Mouse (Mus musculus): ENCODE data around the gene Osbpl8. TPM values are rescaled to one million over a fixed set of nuclear protein-coding genes. Genes with fewer than 3 reads are reported as not detected.

The Osbpl8 gene
- polyA plus RNA-seq, 1 experiment from 2014 or later, result 10.5 TPM

DNA sequence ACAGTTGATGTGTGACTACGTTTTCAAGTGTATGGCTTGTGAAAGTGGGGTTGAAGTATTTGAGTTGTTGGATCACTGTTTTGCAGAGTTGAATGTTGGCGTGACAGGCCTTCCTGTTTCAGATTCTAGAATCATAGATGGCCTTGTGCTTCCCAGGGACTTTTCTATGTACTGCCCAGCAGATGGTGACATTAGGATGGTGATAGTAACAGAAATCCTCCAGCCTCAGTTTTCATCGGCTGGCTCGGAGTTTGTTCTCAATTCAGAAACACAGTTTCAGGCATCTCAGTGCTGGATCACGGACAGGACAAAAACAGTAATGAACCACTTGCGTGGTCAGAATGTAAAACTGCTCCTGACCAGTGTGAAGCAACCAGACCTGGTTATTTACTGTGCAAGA, 135.0 kb downstream of the Osbpl8 start:
- H3K9ac ChIP-seq, result no peak overlapping the region
- H3K4me2 ChIP-seq, result no peak overlapping the region
- no peak overlapping the region for H3K27ac ChIP-seq
- H3K4me3 ChIP-seq, result no peak overlapping the region
- H3K4me1 ChIP-seq, result peaks cover 10% of the 10 kb centered on the region; the same call in 1 of the 2 replicates
- no peaks in the 10 kb centered on the region for H3K27me3 ChIP-seq
- H3K36me3 ChIP-seq, result no peaks in the 10 kb centered on the region
- WGBS, result 64% methylated on average over 6 of the region's 6 CpGs
- ATAC-seq (ENCODE audit: borderline replicate concordance, extremely low read depth, low FRiP score, low TSS enrichment), result no peak
- no peaks in the 10 kb centered on the region for H3K9me3 ChIP-seq

DNA sequence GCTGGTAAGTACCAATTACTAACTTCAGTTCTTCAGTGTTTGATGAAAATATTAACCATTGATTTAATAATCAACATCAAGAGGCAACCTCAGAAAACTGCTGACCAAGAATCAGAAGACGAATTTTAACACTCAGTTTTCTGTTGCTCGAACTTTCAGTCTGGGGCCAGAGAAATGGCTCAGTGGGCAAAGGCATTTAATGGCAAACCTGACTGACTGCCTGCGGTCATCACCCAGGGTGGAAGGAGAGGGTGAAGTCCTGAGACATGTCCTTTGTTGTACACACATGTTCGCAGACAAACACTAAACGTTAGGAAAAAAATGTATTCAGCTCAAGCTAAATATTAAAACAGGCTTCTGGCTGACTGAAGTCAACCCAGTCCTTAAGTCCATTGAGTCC, 136.5 kb downstream of the Osbpl8 start:
- Histone ChIP-seq H3K9me3 (no peaks in the 10 kb centered on the region), H3K27me3 (no peaks in the 10 kb centered on the region), H3K4me1 (peaks cover 10% of the 10 kb centered on the region; the same call in 1 of the 2 replicates), H3K4me2 (no peak overlapping the region), H3K4me3 (no peak overlapping the region), H3K36me3 (no peaks in the 10 kb centered on the region), H3K27ac (no peak overlapping the region), H3K9ac (no peak overlapping the region)
- WGBS, result 90% methylated on average over 5 of the region's 5 CpGs
- ATAC-seq (ENCODE audit: borderline replicate concordance, extremely low read depth, low FRiP score, low TSS enrichment), result no peak

DNA sequence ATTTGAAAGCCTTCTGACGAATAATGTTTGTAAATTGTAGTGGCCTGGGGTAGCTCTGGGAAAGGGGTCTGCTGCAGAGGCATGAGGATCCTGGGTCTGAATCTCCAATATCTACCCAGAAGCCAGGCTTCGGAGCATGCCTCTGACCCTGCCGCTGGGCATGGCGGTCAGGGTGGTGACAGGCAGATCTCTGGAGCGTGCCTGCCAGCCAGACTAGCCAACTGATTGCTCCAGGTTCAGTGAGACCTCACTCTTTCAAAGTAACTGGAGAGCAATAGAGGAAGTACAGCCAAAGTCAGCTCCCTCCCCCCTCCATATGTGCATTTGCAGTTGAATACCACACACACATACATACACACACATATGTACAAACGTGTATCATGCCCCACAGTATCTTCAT, 137.9 kb downstream of the Osbpl8 start:
- 95% methylated on average over 6 of the region's 6 CpGs for WGBS
- no peak overlapping the region for H3K4me3 ChIP-seq
- H3K4me2 ChIP-seq, result no peak overlapping the region
- H3K9ac ChIP-seq, result no peak overlapping the region
- no peaks in the 10 kb centered on the region for H3K9me3 ChIP-seq
- no peak for ATAC-seq (ENCODE audit: borderline replicate concordance, extremely low read depth, low FRiP score, low TSS enrichment)
- peaks cover 9% of the 10 kb centered on the region; the same call in 1 of the 2 replicates for H3K4me1 ChIP-seq
- no peak overlapping the region for H3K27ac ChIP-seq
- H3K27me3 ChIP-seq, result no peaks in the 10 kb centered on the region
- H3K36me3 ChIP-seq, result no peaks in the 10 kb centered on the region

DNA sequence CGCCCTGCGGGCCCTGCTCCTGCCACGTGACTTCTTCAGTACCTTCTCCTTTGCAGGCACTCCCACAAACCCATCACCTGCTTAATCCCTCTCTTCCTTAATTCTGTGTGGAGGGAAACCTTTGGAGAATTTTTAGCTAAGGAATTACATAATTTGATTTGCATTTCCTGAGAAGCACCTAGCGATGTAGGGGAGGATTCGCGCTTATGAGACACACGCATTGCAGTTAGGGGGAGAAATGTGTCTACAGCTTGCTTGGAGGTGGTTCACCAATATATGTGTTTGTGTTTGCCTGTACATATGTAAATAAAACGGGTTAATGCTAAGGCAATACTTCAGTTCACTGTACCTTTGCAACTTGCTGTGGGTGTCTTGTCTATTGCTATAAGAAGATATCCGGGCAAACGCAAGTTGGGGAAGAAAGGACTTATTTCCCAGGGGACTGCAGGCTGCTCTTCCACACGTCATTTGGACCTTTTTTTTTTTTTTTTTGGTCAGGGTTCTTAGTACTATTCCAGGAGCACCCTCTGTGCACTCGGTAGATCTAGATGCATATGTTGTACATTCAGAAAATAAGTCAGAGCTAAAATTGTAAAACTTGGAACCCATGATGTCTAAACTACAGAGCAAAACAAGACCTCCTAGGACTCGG, 144.4 kb downstream of the Osbpl8 start:
- H3K4me2 ChIP-seq, result no peak overlapping the region
- no peaks in the 10 kb centered on the region for H3K36me3 ChIP-seq
- H3K4me3 ChIP-seq, result no peak overlapping the region

DNA sequence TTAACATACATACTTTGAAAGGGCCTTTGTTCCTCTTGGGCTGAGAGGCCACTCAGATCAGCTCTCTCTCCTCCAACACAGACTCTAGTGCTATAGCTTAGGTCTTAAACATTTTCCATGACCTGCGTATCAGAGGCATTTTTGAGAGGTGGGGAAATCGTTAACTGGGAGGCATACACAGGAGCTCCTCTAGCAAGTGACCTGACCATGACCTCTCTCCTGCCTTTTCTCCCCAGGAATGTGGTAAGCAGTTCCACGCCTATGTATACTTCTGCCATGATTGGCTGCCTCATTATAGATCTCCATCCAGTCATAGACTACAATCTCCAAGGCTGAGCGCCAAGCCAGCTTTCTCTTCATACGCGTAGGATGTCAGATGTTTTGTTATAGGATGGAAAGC, 148.7 kb downstream of the Osbpl8 start:
- ATAC-seq (ENCODE audit: borderline replicate concordance, extremely low read depth, low FRiP score, low TSS enrichment), result no peak; the same call in 1 of the 2 replicates
- Histone ChIP-seq H3K9me3 (no peaks in the 10 kb centered on the region), H3K9ac (no peak overlapping the region), H3K27me3 (no peaks in the 10 kb centered on the region), H3K36me3 (no peaks in the 10 kb centered on the region), H3K4me2 (no peak overlapping the region), H3K4me1 (no peaks in the 10 kb centered on the region), H3K27ac (no peak overlapping the region), H3K4me3 (no peak overlapping the region)
- WGBS, result 51% methylated on average over 6 of the region's 6 CpGs

More for the DNA sequence above, 144.4 kb downstream of the Osbpl8 start:
- Histone ChIP-seq H3K4me1 (no peaks in the 10 kb centered on the region), H3K27me3 (no peaks in the 10 kb centered on the region), H3K9ac (no peak overlapping the region), H3K27ac (no peak overlapping the region), H3K9me3 (no peaks in the 10 kb centered on the region)
- no peak for ATAC-seq (ENCODE audit: borderline replicate concordance, extremely low read depth, low FRiP score, low TSS enrichment)
- 91% methylated on average over 13 of the region's 13 CpGs for WGBS

DNA sequence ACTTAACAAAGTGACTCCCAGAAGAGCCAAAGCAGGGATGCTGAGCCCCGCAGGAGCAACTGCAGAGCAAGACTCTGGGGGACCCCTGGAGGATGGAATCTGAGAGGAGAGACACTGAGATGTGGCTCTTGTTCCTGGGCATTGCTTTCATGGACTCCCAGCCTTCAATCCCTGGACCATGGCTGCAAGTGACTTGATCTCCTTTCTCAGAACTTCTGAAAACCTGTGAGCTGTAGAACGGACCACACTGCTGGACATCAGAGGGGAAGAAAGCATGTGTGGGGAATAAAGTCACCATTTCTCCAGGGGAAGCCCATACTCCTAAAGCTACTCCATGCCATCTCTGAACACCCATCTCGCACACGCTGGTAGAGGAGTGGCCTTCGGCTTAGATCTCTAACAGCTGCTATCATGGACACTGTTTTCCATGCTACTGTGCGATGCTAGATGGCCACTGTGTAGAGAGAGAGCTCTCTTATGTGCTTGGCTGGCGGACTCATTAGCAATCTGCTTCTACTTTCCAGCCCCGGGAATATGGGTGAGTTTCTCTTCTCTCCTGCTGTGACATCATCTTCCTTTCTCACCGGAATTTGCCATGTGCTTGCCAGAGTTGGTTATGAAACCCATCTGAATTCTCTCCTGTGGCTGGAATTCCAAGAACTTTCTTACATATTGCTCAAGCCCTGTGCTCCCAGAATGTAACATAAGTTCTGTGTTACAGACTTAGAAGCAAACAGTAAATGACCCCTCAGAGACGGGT, 150.3 kb downstream of the Osbpl8 start:
- no peak overlapping the region for H3K4me3 ChIP-seq
- no peaks in the 10 kb centered on the region for H3K36me3 ChIP-seq
- WGBS, result 71% methylated on average over 10 of the region's 10 CpGs
- H3K27me3 ChIP-seq, result no peaks in the 10 kb centered on the region
- no peaks in the 10 kb centered on the region for H3K4me1 ChIP-seq
- H3K27ac ChIP-seq, result no peak overlapping the region
- no peaks in the 10 kb centered on the region for H3K9me3 ChIP-seq
- no peak overlapping the region for H3K4me2 ChIP-seq
- H3K9ac ChIP-seq, result no peak overlapping the region
- no peak for ATAC-seq (ENCODE audit: borderline replicate concordance, extremely low read depth, low FRiP score, low TSS enrichment)

DNA sequence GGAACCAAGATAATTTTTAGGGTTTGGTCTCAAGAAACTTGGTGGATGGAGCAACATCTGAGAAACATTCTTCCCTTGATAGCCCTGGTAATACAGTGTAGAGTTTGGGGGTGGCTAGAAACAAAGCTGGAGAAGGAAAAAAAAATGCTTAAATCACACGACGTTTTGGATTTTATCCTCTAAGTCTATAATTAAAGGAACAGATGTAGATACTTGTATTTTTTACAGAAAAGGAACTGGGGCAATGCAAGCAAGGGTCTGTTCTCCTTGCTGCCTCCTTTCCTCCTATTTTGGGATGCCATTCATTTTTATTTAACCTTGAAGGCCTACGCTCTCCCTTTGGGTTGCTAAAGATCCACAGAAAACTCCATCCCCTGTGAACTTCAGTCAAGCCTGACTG, 151.4 kb downstream of the Osbpl8 start:
- H3K9me3 ChIP-seq, result no peaks in the 10 kb centered on the region
- H3K4me3 ChIP-seq, result no peak overlapping the region
- H3K4me2 ChIP-seq, result no peak overlapping the region
- no peak overlapping the region for H3K27ac ChIP-seq
- ATAC-seq (ENCODE audit: borderline replicate concordance, extremely low read depth, low FRiP score, low TSS enrichment), result no peak
- 86% methylated on average over 3 of the region's 3 CpGs for WGBS
- no peaks in the 10 kb centered on the region for H3K36me3 ChIP-seq
- H3K4me1 ChIP-seq, result no peaks in the 10 kb centered on the region
- no peaks in the 10 kb centered on the region for H3K27me3 ChIP-seq
- no peak overlapping the region for H3K9ac ChIP-seq

DNA sequence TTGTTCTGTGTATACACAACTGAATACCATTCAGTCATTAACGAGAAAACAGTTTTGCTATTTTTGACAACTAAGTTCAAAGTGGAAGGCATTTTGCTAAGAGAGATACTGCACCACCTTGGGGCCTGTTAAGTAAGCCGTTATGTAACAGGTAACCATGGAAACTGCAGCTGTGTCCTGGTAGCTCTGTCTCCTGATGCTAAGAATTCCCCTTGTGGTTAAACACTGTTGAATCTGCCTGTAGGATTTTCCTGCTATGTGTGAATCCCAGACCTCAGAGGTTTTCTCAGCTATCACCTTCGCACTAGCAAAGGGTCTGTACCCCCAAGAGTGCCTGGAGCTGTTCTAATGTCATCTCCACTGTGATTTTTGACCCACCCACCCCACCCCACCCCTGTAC, 153.5 kb downstream of the Osbpl8 start:
- no peak overlapping the region for H3K4me2 ChIP-seq
- H3K27ac ChIP-seq, result no peak overlapping the region
- no peak overlapping the region for H3K9ac ChIP-seq
- H3K4me3 ChIP-seq, result no peak overlapping the region
- H3K9me3 ChIP-seq, result no peaks in the 10 kb centered on the region
- no peaks in the 10 kb centered on the region for H3K4me1 ChIP-seq
- no peaks in the 10 kb centered on the region for H3K36me3 ChIP-seq
- WGBS, result 65% methylated on average over 3 of the region's 3 CpGs
- H3K27me3 ChIP-seq, result no peaks in the 10 kb centered on the region
- no peak for ATAC-seq (ENCODE audit: borderline replicate concordance, extremely low read depth, low FRiP score, low TSS enrichment)

DNA sequence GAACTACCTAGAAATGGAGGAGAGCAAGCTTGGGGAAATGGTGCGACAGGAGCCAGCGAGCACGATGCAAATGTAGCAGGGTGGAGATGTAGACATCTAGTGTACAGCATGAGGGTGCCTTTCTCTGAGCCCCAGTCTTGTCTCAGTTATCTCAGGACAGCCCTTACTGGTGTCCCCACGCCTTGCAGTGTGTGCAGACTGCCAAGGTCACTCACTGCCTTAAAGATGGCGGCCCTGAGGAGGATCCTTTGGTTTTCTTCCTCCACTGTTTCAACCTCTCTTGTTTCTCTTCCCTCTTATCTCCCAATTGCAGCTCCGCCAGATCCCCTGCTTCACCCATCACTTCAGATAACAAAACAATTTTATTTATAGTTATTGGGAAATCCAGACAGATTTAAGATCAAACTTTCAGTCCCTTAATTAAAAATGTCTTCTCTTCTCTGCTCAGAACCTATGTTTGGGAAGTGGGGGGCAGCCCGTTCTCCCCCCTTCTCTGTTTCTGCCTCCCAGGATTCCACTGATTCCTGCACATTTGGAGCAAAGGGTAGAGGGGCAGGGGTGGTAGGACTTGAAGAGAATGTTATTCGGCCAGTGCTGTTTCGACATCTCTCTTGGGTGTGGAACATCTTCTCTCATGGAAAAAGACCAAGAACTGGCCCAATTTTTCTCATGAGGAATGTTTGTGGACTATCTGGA, 154.4 kb downstream of the Osbpl8 start:
- Histone ChIP-seq H3K4me3 (no peak overlapping the region), H3K27ac (no peak overlapping the region), H3K9ac (no peak overlapping the region), H3K4me1 (no peaks in the 10 kb centered on the region), H3K36me3 (no peaks in the 10 kb centered on the region), H3K27me3 (no peaks in the 10 kb centered on the region), H3K4me2 (no peak overlapping the region), H3K9me3 (no peaks in the 10 kb centered on the region)
- ATAC-seq (ENCODE audit: borderline replicate concordance, extremely low read depth, low FRiP score, low TSS enrichment), result no peak
- WGBS, result 79% methylated on average over 9 of the region's 9 CpGs

DNA sequence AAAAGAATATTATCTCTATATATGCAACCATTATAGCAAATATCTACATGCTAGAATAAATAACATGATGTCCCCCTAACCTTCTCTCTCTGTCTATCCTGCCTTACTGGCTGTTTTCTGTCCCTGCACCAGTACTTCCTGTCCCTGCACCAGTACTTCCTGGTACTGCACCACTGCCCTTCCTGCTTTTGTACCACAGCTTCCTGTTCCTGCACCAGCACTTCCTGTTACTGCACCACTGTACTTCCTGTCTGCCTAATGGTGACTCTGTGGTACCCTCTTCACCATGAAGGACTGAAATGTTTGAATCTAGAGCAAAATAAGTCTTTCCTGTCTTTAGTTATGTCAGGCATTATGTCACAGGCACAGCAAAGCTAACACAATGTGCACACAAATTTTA, 156.0 kb downstream of the Osbpl8 start:
- Histone ChIP-seq H3K4me2 (no peak overlapping the region), H3K4me1 (no peaks in the 10 kb centered on the region), H3K36me3 (no peaks in the 10 kb centered on the region), H3K9me3 (no peaks in the 10 kb centered on the region), H3K27ac (no peak overlapping the region), H3K27me3 (no peaks in the 10 kb centered on the region), H3K9ac (no peak overlapping the region), H3K4me3 (no peak overlapping the region)
- ATAC-seq (ENCODE audit: borderline replicate concordance, extremely low read depth, low FRiP score, low TSS enrichment), result no peak

DNA sequence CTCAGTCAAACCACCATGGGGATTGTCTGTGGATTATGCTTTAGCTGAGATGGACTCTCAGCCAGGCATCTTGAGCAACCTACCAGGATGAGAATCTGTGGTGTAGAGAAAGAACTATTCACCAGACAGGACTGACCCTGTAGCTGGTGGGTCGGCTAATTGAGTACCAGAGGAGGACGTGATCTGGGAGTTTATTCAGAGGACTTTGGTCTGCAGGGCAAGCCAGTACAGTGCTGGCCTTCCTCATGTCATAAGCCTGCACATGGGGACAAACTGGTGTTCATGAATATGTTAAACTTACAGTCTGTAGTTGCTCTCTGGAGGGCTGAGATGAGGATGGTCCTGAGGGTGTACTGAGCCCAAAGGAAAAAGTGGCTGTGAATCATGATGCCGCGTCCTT, 163.4 kb downstream of the Osbpl8 start:
- no peak overlapping the region for H3K27ac ChIP-seq
- no peak overlapping the region for H3K4me3 ChIP-seq
- H3K27me3 ChIP-seq, result no peaks in the 10 kb centered on the region
- no peaks in the 10 kb centered on the region for H3K36me3 ChIP-seq
- WGBS, result 74% methylated on average over 4 of the region's 4 CpGs
- no peak overlapping the region for H3K4me2 ChIP-seq
- H3K4me1 ChIP-seq, result no peaks in the 10 kb centered on the region
- no peaks in the 10 kb centered on the region for H3K9me3 ChIP-seq
- no peak overlapping the region for H3K9ac ChIP-seq
- ATAC-seq (ENCODE audit: borderline replicate concordance, extremely low read depth, low FRiP score, low TSS enrichment), result no peak

DNA sequence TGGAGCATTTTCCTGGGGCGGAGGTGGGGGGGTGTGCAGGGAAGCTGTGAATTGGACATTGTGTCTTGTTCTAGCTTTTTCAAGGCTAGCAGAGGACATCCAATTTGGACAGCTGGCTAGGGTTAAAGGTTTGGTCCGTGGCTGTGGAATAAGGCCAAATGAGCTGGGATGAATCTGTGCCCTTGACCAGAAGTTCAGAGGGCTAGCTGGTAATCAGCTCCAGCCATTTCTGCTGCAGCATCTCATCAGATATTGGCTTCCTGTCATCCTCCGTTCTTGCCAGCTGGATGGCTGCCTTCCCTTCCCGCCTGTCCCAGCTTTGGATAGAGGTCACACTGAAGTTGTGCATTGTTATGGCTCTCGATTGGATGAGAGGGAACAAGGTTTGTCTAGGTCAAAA, 164.8 kb downstream of the Osbpl8 start:
- Histone ChIP-seq H3K9ac (no peak overlapping the region), H3K4me1 (no peaks in the 10 kb centered on the region), H3K36me3 (no peaks in the 10 kb centered on the region), H3K4me2 (no peak overlapping the region), H3K4me3 (no peak overlapping the region), H3K27ac (no peak overlapping the region), H3K9me3 (no peaks in the 10 kb centered on the region), H3K27me3 (no peaks in the 10 kb centered on the region)
- WGBS, result 63% methylated on average over 5 of the region's 5 CpGs
- ATAC-seq (ENCODE audit: borderline replicate concordance, extremely low read depth, low FRiP score, low TSS enrichment), result 0 out of 2 replicates have a peak, but pooled peaks have one; percentile 39

All from lung, embryonic 15.5 days (tissue).